In genomic region chr8:110404516-110404915, GRCm38 (mm10) we compare ENCODE assay signal across 17 mouse cellular contexts.
"Had no signal": no experiment of that assay in that cellular context is flagged by ENCODE, and none has a peak within 500 bp of the region (broad histone marks: within the 10 kb centered on the region; RNA-seq: fewer than 3 reads in every experiment).

No protein-coding gene starts in this region.

- H3K4me2 ChIP-seq: limb, embryonic 13.5 days; midbrain, embryonic 11.5 days had no signal

- H3K9ac ChIP-seq: limb, embryonic 13.5 days; liver, embryonic 14.5 days; liver, postnatal 0 days had no signal

- H3K36me3 ChIP-seq: limb, embryonic 10.5 days; limb, embryonic 13.5 days had no signal

- H3K4me1 ChIP-seq: limb, embryonic 13.5 days had no signal

- DNase-seq: kidney, adult 2 months; kidney, postnatal 25 days; layer of hippocampus, adult 9-11 months; liver; liver, postnatal 0 days; midbrain, embryonic 14.5 days; thymus, adult 2 months; thymus, postnatal 14 days; thymus, postnatal 4 days had no signal

- H3K4me3 ChIP-seq: layer of hippocampus, adult 2 months; limb, embryonic 10.5 days; limb, embryonic 13.5 days had no signal

- ATAC-seq: intestine, postnatal 0 days; liver, postnatal 0 days had no signal

- H3K27ac ChIP-seq: kidney, postnatal 0 days; layer of hippocampus, adult 2 months; limb, embryonic 10.5 days; limb, embryonic 13.5 days; liver, embryonic 14.5 days; stomach, postnatal 0 days had no signal

- H3K9me3 ChIP-seq: limb, embryonic 10.5 days had no signal

- H3K27me3 ChIP-seq: limb, embryonic 13.5 days had no signal
